Mouse (Mus musculus) c-Kit-positive CD71-positive TER-119-negative erythroid progenitor cells, embryonic 14.5 days (primary cell): ENCODE measurements around the gene Thap7.

Experiments used
- DNase-seq: peaks from one replicate; pipeline ENCODE4 v3.0.0-alpha.2; 2013; ENCODE audit warnings: low read depth

The Thap7 gene

DNA sequence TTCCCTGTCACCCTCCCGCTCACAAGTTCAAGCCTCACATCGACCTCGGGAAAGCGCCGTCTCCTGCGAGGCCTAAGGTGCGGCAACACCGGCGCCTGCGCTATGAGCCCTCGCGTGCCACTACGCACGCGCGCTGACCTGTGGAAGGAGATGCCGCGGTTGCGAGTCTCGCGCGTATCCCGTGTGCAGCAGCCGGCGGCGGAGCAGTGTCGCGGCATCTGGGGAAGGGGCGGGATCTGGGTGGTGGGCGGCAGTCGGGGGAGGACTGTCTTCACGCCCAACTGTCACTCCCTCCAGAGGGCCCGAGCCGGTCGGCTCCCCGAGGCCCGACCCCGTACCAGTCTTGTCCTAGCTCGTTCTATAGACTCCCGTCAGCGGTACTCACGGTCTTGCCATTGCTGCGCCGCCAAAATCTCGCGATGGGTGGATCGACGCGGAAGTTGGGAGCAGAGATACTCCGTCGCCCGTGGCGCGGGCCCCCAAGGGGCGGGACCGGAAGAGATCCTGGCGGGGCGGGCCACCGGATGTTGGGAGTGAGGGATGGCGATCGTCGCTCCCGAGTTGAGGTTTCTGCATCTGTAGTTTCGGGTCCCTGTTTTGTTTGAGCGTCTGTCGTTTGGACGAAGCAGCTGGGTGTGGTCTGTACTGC is at the start of gene Thap7:
Thap7 (minus strand) TSS at position 497 of the 649 bp plus-strand sequence.
- DNase-seq = peak; percentile 96

DNA sequence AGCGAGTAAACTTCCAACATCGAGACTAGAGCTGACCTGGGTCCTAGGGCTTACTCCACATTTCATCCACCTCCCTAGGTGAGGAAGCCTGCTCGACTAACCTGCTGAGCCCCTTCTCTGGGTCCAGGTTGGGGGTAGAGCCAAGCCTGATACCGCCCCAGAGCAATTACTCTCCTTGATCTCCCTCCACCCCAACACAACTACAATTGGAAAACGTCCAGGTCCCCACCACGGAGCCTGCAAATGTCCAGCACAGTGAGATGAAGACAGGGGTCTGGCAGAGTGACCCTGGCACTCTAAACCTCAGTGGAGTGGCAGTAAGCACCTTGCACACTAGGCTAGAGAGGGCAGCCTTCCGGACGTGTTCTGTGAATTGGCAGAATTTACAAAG is 45.9 kb upstream of the Thap7 start:
- no peak for DNase-seq

DNA sequence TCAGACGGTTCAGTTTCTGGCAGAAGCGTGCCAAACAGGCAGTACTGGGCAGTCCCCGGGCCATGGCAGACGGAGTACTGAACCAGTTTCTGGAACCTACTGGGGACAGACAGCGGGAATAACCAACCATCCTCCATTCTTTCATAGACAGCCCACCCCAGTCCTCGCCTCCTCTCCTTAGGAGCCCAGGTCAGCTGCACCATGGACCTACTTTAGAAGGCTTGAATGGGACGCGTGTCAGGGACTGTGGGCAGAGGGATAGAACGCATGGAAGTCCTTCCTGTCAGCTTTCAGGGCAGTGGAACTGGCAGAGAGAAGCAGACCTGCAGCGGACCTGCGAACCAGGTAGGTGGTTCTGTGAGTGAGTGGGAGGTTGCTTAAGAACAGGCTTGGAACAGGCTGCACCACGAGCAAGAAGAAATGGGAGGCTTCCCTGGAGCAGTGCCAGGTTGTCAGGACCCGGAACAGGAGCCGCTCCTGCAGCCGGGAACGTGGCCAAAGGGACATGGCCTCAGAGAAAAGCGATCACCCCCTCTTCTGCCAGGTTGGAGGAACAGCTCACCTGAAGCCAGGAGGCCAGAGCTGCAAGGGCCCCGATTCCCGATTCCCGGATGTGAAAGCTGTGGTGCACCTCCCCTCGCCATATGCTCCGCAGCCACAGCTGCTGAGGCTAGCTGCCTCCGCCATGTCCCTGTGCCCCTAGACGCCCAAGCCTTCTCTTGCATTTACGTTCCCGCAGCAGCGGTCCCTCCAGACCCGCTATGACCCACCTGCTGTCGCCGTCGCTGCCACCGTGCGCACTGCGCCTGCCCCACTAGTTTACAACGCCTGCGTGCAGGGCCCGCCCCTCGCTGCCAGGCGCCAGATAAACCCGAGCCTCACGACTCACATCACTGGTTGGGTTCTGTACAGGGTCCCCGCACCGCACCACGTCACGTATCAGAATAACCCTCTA is 45.2 kb upstream of the Thap7 start:
- DNase-seq = no peak

DNA sequence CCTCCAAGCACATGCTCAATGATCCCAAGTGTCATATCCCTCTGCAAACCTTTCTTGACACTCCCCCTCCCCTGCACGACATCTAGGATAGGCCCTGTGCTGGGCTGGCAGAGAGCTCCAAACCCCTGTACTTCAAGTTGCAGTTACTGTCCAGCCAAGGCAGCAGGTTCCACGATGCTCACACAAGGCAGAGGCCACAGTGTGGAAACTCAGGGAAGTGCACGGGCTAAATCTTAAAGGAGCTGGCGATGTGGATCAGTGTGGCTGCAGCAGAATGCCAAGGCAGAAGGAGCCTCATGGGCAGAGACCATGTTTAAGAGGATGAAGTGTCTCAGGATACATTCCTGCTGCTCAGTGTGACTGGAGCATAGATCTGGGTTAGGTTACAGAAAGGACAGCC is 35.2 kb upstream of the Thap7 start:
- DNase-seq = no peak

DNA sequence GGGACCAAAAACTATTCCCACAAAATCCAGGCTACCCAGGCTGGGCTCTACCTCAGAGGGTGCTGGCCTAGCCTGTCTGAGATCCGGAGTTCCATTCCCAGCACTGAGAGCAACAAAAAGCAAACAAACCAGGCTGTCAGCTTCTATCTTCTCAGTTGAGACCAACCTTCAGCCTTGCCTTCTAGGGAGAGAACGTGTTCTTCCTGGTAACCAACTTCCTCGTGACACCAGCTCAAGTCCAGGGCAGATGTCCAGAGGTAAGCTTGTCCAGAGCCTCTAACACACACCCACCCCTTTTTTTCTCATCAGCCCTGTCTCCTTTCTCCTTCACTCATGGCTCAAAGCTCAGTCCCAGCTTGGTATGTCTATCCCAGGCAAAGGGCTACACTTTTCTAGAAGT is 33.8 kb upstream of the Thap7 start:
- no peak for DNase-seq

DNA sequence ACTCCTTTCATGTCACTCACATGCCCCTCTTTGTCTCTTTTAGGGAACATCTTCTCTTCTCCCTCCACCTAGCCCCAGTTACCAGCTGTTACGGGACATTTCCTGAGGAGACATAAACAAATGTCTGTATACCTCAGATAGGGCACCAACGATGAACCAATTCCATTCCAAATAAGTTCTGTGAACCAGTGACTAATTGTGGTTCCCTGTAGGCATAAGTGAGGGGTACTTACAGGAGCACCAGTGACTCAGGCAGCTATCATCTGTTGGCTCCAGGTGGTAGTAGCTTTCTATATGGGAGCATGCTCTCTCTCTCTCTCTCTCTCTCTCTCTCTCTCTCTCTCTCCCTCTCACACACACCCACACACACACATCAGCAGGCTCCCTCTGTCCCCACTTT is 33.3 kb upstream of the Thap7 start:
- no peak for DNase-seq

DNA sequence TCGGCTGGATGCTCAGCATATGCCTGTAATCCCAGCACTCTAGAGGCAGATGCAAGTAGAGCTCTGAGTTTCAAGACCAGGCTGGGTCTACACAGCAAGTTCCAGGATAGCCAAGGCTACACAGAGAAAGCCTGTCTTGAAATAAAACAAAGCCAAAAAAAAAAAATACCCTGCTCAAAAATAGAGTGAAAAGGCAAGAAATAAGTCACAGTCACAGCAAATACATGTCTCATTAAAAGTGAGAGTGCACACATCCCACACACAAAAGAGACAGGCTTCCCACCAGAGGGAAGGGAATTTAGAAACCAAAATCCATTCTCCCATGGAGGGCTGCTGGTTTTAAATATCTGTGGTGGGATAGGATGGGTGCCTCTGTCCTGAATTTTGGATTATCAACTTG is 32.6 kb upstream of the Thap7 start:
- DNase-seq = no peak

DNA sequence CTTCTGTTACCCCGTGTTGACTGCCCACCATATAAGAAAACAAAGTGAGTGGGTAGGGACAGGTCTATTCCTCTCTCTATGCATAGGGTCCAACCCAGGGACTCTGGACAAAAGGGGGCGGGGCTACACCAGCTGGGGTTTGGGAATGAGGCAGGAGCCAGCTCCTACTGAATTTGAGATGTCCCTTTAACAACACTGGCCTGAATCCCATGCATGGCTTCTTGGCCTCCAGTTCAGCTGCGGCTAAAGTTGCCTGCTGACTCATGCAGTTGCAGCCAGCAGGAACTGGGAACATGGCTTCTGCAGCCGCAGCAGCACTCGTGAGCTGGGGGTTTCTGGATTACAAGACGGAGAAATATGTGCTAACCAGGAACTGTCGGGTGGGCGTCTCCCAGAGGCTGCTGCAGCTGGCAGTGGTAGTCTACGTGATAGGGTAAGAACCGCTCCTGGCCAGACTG is 30.8 kb upstream of the Thap7 start, which contains the start of gene P2rx6:
P2rx6 (plus strand) TSS at position 135 of the 458 bp plus-strand sequence.
- DNase-seq = no peak

DNA sequence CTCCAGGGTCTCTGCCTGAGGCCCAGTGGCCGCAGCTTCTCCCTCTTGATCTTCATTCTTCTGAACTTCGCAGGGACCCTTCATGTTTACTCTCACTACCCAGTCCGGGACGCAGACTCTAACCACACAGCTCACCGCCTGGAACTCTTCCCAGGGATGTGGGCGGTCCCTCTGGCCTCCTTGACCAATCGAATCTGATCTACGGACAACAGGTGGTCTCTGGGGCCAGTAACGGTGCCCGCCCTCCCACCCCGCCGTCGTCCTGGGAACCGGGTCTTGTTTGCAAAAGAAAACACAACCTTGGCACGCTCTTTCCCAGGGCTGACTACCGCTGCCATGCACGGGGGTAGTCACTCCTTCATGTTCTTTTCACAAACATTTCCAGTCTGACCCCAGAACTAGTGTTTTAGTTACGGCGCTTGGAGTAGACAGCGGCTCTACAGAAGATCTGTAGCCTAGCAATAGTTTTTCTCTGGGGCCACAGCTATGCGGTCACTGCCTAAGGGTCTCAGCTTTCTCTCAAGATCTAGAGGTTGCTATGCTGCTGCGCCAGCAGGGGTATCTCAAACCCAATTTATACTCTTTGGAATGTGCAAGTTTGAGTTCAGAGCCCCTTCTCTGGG is 30.3 kb upstream of the Thap7 start, which contains the start of gene Lrrc74b:
Lrrc74b (minus strand) TSS at position 120 of the 623 bp plus-strand sequence.
- DNase-seq = no peak

DNA sequence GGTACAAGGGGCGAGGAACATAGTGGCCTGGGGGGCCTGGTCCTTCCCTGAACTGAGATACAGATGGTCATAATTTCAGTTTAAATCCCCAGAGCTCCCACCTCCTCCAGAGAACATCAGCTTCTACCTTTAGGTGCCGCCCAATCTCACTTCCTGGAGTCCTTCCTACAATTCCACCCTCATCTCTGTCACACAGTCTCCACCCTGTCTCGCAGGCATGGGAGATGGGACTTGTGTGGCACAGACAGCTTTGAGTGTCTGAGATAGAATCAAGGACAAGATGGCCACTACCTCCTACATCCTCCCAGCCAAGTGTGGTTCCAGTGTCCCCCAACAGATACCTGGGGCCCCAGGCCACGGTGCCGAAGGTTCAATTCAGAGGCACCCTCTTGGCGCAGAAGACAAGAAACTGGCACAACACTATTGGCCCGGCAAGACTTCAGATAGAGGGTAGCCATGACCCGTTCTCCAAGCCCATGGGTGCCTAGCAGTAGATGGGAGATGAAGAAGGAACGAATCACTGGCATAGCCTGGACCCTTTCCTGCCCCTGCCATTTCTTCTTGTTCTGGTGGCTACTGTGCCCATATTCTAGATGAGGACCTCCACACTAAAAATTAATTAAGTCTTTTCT is 28.6 kb upstream of the Thap7 start:
- no peak for DNase-seq

DNA sequence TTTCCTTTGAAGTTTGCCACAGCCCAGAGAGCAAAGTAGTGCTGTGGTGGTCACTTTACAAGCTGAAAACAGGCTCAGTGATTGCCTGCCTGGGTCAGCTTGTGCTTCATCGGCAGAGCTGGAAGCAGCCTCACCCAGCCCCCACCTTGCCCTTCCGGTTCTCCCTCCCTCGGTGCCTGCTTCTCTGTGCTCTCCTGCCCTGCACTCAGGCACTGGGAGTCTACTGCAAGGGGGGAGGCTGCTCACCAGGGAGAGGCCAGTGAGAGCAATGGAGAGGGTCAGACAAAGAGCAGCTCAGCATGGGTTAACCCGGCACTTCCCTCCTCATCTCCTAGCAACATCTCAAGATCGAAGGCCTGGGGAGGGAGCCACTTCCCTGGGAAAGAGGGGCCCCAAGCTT is 27.9 kb upstream of the Thap7 start:
- no peak for DNase-seq

DNA sequence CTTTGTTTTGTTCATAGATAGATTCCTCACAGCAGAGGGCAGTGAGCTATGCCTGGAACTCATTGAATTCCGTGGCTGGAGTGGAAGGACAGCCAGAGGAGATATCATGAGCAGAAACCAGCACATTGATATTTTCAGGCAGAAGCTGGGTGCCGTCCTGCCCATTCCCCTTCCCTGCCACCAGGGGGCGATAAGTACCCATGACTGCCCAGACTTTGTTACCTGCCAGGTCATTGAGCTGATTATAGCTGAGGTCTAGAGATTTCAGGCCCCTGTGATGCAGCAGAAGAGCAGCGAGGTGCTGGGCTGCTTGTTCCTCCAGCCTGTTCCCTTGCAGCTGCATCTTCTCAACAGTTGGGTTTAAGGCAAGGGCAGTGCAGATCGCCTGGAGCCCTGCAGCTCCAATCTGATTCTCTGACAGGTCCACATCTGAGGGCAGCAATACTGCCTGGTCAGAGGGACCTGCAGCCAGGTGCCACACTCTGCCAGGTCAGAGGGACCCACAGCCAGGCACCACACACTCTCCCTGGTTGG is 27.1 kb upstream of the Thap7 start:
- DNase-seq = peak; percentile 66

DNA sequence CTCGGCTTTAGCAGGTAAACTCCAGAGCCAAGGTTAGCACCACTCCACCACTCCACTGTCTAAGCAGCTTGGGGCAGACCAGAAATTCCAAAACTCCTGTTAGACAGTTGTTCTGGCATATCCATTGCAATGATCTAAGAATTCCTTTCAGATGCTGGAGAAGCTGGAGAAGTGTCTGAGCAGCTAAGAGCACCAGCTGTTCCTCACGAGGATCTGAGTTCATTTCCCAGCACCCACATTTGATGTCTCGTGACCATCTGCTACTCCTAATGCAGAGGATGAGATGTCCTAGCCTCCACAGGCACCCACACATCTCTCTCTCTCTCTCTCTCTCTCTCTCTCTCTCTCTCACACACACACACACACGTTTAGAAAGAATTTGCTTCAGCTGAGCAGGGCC is 26.0 kb upstream of the Thap7 start:
- no peak for DNase-seq

DNA sequence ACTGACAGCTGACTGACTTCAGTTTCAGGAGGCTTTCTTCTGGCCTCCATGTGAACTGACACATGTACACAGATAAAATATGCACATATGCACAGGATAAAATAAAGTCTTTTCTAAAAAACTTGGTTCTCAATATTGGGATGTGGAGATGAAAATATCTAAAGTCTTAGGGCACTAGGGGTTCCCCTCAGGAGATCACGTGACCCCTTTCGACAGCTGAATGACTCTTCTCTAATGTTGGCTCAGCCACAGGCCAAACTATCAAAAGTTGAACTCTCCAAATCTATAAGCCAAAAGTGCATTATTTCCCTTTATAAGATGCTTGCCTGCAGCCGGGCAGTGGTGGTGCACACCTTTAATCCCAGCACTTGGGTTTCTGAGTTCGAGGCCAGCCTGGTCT is 25.2 kb upstream of the Thap7 start:
- no peak for DNase-seq

DNA sequence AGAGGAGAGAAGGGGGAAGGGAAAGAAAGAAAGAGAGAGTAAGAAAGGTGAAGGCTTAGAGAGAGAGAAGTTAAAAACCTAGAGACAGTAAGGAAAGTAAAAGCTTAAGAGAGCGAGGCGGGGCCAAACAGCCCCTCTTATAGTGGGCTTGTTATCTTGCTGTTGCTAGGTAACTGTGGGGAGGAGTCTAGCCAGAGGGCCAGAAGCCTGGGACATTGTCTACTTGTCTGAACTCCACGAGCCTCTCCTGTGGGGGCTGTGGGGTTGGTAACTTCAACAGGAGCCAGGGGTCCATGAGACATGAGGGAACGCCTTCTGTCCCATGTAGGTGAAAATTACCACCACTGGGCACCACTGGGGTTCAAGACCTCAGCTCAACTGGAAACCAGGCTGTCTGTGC is 23.8 kb upstream of the Thap7 start:
- peak; percentile 70 for DNase-seq

DNA sequence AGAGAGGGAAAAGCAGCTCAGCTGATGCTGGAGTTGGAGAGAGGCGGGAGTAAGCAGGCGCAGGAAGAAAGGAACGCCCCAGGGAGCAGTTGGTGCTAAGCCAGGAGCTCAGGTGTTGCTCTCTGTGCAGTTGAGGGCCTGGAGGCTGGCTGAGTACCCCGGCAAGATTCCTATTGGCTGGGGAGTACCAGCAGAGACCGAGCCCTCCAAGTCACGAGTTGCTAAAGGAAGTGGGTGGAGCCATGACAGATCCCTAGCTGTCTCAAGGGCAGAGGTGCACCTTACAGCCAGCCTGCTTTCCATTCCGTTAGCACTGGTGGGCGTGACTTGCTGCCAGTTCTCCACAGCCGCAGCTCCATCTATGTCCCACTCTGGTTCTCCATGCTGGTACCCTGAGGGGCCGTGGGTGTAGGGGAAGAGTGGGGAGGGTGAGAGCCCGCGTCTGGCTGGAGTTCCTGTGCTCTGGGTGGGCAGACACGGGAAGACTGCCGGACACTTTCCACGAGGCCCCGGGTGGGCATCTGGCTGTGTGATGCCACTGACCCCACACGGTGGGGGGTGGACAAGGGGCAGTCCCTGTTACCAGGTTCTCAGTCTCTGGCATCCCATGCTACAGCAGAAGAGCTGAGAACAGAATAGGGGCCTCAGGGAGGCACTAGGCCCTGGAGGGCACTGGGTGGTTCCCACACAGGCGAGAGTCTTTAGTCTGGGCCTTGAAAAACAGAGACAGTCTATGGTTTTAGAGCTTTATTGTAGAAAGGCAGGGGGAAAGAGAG is 23.2 kb upstream of the Thap7 start:
- DNase-seq = peak; percentile 82

DNA sequence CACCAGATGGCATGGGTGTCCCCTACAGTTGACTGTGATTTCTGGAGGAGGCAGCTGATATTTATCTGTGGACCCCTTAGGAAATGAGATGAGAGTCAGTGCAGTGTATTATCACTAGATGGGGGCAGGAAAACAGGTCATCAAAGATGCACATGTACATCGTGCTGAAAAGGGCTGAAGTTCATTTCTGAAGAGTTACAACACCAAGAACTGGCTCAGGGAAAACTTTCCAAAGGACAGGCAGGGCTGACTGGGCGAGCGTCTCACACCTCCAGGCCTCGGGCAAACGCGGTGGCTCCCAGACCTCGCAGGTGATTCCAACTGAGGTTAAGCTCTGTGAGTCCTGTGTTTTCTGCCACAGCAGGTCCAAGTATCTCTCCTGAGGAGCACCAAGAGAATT is 21.9 kb upstream of the Thap7 start:
- no peak for DNase-seq

DNA sequence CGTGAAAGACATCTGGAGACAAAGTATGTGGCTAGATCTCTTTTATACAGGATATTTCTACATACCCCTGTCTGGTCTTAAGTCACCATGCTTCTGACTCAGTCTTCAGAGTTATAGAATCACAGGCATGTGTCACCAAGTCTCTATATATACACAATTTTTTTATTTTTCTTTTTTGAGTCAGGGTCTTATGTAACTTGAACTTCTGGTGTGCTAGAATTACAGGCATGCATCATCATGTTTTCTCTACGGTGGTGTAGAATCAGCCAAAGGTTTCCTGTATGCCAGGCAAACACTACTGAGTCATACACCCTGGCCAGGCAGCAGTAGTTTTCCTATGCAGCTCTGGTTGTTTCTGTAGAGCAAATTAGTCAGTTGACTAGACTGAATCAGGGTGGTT is 11.7 kb upstream of the Thap7 start:
- DNase-seq = no peak

DNA sequence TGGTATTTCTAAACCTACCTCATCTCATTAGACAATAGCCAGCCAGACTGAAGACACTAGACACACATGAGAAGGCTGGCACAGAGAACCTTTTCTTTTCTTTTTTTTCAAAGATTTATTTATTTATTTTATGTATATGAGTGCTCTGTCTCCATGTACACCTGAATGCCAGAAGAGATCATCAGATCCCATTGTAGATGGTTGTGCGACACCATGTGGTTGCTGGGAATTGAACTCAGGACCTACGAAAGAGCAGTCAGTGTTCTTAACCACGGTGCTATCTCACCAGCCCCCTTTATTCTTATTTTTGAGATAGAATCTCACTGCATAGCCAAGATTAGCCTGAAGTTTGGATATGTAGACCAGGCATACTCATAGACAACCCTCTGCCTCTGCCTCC is 5.6 kb upstream of the Thap7 start:
- DNase-seq = no peak

DNA sequence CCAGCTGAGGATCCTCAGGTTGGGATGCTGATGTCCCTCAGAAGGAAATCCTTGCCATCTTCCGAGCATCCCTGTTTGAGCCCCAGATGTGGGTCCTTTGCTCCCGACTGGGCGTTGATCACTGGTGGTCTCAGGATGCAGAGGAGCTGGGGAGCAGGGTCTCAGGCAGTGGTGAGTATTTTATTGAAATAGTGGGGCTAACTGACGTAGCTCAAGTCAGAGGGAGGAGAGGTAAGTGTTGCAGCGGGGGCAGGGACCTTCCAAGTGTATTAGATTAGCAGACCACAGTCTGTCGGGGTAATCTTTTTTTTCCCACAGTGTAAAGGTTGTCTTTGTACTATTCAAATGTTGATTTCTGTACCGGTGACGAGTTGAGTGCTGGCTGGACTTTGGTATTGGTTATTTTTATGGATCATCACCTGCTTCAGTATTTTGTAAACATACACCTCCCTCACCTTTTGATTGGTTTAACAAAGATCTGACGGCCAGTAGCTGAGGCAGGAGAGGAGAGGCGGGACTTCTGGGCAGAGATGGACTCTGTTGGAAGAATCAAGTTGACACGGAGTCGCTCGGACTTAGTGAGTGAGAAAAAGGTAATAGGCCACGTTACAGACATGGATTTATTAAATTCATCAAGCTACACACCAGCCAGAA is 1.9 kb upstream of the Thap7 start:
- DNase-seq = no peak

DNA sequence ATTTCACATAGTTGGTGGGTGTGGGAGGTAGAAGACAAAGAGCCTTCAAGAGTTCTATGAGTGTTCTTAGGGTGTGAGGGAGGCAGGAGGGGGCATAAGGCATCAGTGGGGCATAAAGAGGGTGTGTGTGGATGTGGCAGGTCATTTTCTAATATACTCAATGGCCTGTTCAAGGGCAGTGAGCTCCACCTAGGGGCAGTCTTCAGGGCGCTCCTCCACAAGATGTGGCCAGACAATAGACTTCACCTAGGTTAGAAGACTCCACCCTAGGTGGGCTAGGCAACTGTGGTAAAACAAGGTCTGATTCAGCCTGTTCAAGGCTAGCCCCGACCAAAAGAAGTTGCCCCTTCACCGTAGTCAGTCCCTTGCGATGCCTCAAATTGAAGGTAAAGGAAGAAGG is 1.3 kb upstream of the Thap7 start:
- no peak for DNase-seq
